Mouse (Mus musculus): Measurements from ENCODE around the gene Rorc.

GRCm38 (mm10) chr3:94373090-94373489, 496 bp downstream of the Rorc start:
- TF ChIP-seq CTCF (IDR thresholded peaks at IDR 0.05), result no peak
- no peak for TF ChIP-seq EP300 (IDR thresholded peaks at IDR 0.05)

All from lung, postnatal 0 days (tissue).